Mouse (Mus musculus) cortical plate, adult 2 months (tissue): ENCODE results near the gene Foxn1.

Source experiments
- CTCF ChIP-seq: fragments of 200-500 bp; IDR thresholded peaks from 2 replicates; pipeline ENCODE4 v1.5.1; 2011; ENCODE audit warnings: mild to moderate bottlenecking, control low read depth, low read length; ENCODE audit not compliant: insufficient read depth; ENCODE audit errors: extremely low read depth
- POLR2A ChIP-seq: fragments of 200-500 bp; IDR thresholded peaks from 2 replicates; pipeline ENCODE4 v1.6.1; 2011; ENCODE audit warnings: mild to moderate bottlenecking, low read length, control low read depth; ENCODE audit not compliant: insufficient read depth; ENCODE audit errors: extremely low read depth

DNA sequence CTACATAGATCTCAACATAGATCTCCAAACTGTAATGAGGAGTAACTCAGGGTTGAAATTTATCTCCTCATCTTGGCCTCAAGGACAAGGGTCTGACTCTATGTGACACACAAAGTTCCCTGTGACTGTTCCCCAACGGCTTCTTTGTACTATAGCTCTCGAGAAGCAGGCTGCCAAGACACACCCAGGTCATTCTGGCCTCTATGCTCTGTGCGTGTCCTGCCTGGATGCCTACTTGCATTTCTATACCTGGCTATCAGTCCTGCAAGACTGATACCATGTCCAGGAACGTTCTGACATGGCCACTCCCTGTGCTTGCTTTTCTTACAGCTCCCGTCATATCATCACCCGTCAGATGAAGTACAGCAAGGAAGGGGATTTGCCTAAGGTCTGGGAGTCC lies 15.7 kb upstream of the Foxn1 start:
- TF ChIP-seq POLR2A, result no peak
- TF ChIP-seq CTCF, result no peak
